30 mouse cellular contexts compared by ENCODE assay signal in the genomic region with DNA sequence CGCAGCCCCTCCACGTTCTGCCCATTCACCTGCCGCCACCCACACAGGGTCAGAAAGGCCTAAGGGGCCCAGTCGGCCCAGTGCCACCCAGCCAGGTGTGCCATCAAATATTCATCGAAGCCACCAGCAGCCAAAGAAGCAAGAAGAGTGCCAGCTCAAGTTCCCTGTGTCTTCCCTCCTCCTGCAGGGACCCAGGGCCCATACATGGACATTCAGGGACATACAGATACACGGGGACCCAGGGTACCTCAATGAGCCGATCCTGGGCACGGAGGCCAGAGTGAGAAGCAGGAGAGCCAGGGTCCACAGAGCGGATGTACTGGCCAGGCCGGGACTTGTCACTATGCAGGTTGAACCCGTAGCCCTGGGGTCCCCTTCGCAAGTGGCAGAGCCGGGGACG. TPM values are rescaled to one million over a fixed set of nuclear protein-coding genes. Genes with fewer than 3 reads are reported as not detected.
"Had no signal": no experiment of that assay in that cellular context is flagged by ENCODE, and none has a peak within 500 bp of the region (broad histone marks: within the 10 kb centered on the region; RNA-seq: fewer than 3 reads in every experiment).

No protein-coding gene starts in this region.

- H3K4me3 ChIP-seq: layer of hippocampus, adult 2 months; limb, embryonic 12.5 days; limb, embryonic 15.5 days; midbrain, embryonic 12.5 days; myocyte; neural tube, embryonic 13.5 days had no signal

- H3K36me3 ChIP-seq: midbrain, embryonic 12.5 days had no signal

- H3K9me3 ChIP-seq: limb, embryonic 12.5 days; limb, embryonic 15.5 days; midbrain, embryonic 12.5 days; neural tube, embryonic 13.5 days had no signal

- ATAC-seq: liver, postnatal 0 days; midbrain, embryonic 16.5 days had no signal

- H3K4me2 ChIP-seq: limb, embryonic 12.5 days; limb, embryonic 15.5 days; liver, embryonic 11.5 days; lung, embryonic 14.5 days; midbrain, embryonic 12.5 days; neural tube, embryonic 13.5 days had no signal

- H3K4me1 ChIP-seq: midbrain, embryonic 12.5 days had no signal

- H3K27me3 ChIP-seq: limb, embryonic 12.5 days; limb, embryonic 15.5 days; midbrain, embryonic 12.5 days; neural tube, embryonic 13.5 days had no signal

- H3K27ac ChIP-seq: left cerebral cortex, adult 2 months; limb, embryonic 12.5 days; limb, embryonic 15.5 days; liver, embryonic 14.5 days; midbrain, embryonic 12.5 days; neural tube, embryonic 13.5 days had no signal

- DNase-seq: kidney, adult 11 months; kidney, adult 9 months; kidney, postnatal 25 days; layer of hippocampus, postnatal 36 days; liver, postnatal 0 days; lung, embryonic 14.5 days; lung, postnatal 10 days; lung, postnatal 36 days; retina, postnatal 1 day; right cerebral cortex, postnatal 25 days; thymus, adult 18-20 months; thymus, postnatal 14 days; thymus, postnatal 4 days had no signal

- H3K9ac ChIP-seq: limb, embryonic 12.5 days; limb, embryonic 15.5 days; liver, embryonic 14.5 days; liver, postnatal 0 days; lung, embryonic 14.5 days; midbrain, embryonic 12.5 days; neural tube, embryonic 13.5 days had no signal

RNA-seq across cellular contexts. Expression of a gene that starts 9.5 kb away (rescaled TPM):
- total RNA-seq: monocyte, adult 5-6 weeks had no signal

RNA-seq across cellular contexts. Expression of a gene that starts 16.3 kb away (rescaled TPM):
- total RNA-seq: left cerebral cortex, postnatal 10 days; megakaryocyte progenitor cell, adult 5-6 weeks; megakaryocyte-erythroid progenitor cell, adult 5-6 weeks; monocyte, adult 5-6 weeks; neutrophil, adult 5-6 weeks had no signal
- polyA plus RNA-seq: kidney, embryonic 16.5 days; large intestine, adult 2 months; limb, embryonic 15.5 days; liver, postnatal 0 days; midbrain, embryonic 12.5 days; myocyte; neural tube, embryonic 13.5 days had no signal
